Mouse (Mus musculus) right cerebral cortex, postnatal 36 days (tissue): ENCODE measurements around the gene Zfp526.

Experiments used
- DNase-seq, 2 experiments: peaks; one replicate each; pipeline ENCODE4 v3.0.0; 2022; ENCODE audit warnings: low spot score in 2 of 2, mixed read lengths in 1 of 2

Zfp526 gene

DNA sequence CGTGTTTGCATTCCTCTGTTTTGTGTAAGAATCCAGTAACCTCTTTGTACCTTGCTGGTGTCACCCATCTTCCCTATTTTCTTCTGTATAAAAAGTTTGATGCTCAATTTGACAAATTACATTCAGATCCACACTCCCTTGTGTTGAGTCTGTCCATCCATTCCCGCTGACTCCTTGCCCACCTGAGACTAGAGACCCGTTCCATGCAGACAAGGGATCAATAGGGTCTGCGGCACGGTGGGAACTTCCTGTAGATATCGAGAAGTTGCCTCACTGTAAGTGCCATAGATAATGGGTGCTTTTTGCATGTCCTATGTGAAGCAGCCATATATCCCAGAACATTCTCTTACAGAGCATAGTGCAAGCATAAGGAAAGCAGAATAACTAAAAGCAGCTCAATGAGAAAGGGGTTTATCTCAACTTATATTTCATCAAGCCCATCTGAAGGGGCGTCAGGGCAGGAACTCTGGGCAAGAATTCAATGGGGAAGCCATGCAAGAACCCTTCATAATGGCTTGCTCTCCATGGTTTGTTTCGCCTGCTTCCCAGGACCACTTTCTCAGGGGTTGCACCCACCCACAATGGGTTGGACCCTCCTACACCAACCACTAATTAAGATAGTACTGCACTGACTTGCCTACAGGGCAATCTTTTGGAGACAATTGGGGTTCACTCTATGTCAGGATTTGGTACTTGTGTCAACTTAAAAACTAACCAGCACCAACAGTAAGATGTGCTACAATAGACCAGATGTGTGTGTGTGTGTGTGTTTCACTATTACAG is 45.1 kb downstream of the Zfp526 start:
- no peak for DNase-seq

DNA sequence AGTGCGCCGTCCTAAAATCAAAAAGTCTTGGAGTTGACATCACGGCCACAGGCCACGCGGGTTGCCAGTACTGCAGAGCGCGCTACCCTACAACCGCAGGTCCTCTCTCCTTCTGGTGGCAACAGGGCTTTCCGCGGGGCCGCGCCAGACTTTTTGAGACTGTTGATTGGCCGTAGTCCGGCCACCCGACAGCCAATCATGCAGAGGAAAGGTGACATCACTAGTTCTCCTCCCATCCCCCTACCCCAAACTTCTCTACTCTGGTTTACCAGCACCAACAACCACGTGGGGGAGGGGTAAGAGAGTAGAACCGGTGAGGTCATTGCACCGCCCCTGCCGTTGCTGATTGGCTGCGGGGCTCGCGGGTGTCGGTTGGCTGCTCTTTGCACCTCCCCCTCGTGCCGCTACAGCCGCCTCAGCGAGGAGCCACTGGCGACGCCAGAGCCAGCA is 46.1 kb downstream of the Zfp526 start, which contains the start of gene Cic:
Gene Cic (plus strand): TSS at position 404 of the 450 bp plus-strand sequence.
- DNase-seq, result peak; percentile 98 to 99

DNA sequence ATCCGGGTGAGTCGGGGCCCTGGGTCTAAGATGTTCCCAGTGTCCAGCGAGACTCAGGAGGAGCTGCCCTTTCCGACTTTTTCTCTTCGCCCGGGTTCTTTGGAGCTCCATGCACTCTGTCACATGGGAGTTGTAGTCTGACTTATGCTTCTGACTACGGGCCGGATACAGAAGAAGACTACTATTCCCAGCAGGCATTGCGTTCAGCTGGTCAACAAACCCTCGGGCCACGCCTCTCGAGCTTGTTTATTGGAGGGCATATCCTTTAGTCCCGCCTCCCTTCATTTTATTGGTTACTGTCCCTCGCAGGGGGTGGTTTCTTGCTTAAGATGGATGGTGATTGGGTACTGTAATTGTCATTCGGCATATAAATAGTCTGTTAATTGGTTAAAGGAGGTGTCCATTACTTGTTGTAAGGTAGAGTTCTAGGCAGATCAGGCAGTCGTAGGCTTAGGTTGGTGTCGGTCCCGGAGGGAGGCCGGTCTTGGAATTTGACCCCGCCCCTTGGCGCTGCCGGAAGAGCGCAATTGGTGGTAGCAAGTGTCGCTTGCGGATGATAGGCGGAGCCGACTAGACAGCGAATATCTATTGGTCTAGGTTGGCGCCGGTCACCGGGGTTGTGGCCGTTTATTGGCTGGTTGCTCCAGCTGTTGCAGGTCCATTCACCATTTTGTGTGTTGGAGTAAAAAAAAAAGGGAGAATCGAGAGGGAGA is 46.7 kb downstream of the Zfp526 start:
- DNase-seq, result peak; percentile 100

DNA sequence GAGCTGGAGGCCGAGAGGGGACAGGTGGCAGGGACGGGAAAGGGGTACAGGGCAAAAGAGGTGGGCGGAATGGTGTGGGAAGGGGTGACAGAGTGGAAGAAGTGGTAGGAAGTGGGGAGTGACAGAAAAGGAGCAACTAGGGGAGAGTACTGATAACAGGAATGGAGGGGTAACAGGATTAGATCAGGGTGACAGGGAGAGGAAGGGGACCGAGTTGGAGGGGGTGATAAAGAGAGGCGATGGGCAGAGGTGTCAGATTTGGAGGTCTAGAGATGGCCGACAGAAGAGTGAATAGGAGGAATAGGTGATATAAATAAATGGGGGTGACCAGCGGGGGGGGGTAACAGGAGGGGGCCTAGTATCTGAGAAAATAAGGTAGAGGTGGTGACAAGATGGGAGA is 47.4 kb downstream of the Zfp526 start:
- DNase-seq, result no peak

DNA sequence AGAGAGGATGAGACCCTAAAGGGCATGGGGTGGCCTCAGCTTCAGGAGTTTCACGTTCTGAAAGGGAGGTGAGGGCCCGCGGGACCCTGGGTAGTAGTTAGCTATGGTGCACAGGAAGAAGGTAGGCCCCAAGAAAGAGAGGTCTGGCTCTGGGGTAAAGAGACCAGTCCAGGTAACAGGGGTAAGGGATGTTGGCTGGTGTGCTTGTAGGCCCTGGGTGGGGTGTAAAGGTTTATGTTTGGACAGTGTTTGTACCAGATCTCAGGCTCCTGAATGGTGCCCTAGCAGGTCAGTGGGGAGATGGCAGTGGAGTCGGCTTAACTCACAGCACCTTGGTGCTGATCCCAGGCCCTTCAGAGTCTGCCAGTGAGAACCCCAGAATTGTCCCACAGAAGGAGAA is 47.8 kb downstream of the Zfp526 start:
- DNase-seq, result peak in 1 of 2 experiments; percentile 0

DNA sequence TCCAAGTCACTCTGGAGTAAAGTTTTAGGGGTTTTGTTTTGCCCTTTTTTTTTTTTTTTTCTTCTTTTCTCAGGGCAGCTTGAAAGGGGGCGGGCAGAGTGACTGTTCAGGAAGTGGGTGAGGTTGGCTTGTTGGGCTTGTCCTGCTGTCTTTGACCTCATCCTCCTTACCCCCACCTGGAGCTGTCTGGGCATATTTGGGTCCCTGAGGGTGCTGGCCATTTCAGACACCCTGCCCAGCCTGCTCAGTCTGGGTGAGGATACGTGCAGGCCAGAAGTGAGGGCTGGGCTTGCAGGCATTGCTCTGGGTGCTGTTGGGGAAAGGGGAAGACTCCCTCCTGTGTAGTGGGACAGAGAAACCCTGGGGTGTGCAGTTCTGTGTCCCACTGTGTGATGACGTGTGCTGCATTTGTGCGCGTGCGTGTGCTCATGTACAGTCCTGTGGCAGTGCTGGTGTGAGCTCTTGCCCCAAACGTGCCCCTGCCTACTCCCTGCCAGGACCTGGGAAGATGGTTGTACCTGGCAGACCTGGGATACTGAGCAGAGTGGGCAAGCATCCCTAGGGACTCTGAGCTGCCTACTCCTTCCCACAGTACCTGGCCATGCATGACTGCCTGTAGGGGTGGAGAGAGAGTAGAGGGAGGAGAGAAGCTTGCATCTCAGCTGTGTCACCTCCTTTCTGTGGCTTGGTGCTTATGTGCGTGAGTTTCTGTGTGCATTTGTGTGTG is 48.5 kb downstream of the Zfp526 start:
- peak in 1 of 2 experiments; percentile 0 for DNase-seq

DNA sequence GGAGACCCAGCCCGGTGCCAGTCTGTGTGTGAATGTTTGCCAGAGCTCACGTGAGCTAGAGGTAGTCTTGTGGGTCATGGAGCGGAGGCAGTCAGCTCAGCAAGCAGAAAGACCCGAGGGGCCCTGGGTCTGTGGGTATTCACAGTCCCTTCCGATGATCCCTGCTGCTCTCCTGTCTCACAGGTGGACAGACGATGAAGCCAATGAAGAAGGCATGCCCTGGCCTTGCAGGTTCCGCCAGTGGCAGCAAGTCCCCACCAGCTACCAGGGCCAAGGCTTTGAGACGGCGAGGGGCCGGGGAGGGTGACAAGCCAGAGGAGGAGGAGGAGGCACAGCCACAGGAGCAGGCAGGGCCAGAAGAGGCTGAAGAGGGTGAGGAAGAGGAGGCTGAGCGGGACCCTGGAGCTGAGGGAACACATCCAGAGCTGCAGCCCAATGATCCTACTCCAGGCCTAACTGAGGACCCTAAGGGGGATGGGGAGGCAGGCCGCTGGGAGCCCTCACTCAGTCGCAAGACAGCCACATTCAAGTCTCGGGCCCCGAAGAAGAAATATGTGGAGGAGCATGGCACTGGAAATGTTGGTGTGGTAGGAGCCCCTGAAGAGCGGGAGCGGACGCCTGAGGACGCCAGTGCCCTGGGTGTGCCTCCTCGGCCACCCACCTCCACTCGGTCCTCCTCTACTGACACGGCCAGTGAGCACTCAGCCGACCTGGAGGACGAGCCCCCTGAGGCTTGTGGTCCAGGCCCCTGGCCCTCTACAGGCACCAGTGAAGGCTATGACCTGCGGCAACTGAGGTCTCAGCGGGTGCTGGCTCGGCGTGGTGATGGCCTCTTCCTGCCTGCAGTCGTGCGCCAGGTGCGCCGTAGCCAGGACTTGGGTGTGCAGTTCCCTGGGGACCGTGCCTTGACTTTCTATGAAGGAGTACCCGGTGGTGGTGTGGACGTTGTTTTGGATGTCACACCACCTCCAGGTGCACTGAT is 49.7 kb downstream of the Zfp526 start:
- peak in 1 of 2 experiments; percentile 1 for DNase-seq

DNA sequence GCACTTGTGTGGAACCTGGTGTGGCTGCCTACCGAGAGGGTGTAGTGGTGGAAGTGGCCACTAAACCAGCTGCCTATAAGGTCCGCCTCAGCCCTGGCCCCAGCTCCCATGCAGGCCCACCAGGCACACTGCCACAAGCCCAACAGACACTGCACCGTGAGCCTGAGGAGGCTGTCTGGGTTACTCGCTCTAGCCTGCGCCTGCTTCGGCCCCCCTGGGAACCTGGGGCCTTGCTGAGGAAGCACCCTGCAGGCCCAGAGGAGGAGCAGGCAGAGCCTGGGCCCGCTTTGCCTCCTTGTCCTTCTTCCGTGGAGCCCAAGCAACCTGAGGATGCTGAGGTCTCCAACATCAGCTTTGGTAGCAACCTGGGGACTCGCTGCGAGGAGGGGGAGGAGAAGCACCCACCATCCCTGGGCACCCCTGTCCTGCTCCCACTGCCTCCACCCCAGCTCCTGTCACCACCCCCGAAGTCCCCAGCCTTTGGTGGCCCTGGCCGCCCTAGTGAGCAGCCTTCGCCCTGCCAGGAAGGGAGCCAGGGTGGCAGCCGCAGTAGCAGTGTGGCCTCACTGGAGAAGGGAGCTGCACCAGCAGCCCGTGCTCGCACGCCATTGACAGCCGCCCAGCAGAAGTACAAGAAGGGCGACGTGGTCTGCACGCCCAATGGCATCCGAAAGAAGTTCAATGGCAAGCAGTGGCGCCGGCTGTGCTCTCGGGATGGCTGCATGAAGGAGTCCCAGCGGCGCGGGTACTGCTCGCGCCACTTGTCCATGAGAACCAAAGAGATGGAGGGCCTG is 50.6 kb downstream of the Zfp526 start:
- no peak for DNase-seq

DNA sequence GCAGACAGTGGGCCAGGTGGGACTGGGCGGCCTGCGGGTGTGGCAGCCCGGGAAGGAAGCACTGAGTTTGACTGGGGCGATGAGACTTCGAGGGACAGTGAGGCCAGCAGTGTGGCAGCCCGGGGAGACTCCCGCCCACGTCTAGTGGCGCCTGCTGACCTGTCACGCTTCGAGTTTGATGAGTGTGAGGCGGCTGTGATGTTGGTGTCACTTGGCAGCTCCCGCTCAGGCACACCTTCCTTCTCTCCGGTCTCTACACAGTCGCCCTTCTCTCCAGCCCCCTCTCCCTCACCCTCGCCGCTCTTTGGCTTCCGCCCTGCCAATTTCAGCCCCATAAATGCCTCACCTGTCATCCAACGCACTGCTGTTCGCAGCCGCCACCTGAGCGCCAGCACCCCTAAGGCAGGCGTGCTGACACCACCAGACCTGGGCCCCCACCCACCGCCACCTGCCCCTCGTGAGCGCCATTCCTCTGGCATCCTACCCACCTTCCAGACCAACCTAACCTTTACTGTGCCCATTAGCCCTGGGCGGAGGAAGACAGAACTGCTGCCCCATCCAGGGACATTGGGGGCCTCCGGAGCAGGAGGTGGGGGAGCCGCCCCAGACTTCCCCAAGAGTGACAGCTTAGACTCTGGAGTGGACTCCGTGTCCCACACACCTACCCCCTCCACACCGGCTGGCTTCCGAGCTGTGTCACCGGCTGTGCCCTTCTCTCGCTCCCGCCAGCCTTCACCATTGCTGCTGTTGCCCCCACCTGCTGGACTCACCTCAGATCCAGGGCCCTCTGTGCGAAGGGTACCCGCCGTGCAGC is 51.4 kb downstream of the Zfp526 start:
- no peak for DNase-seq

DNA sequence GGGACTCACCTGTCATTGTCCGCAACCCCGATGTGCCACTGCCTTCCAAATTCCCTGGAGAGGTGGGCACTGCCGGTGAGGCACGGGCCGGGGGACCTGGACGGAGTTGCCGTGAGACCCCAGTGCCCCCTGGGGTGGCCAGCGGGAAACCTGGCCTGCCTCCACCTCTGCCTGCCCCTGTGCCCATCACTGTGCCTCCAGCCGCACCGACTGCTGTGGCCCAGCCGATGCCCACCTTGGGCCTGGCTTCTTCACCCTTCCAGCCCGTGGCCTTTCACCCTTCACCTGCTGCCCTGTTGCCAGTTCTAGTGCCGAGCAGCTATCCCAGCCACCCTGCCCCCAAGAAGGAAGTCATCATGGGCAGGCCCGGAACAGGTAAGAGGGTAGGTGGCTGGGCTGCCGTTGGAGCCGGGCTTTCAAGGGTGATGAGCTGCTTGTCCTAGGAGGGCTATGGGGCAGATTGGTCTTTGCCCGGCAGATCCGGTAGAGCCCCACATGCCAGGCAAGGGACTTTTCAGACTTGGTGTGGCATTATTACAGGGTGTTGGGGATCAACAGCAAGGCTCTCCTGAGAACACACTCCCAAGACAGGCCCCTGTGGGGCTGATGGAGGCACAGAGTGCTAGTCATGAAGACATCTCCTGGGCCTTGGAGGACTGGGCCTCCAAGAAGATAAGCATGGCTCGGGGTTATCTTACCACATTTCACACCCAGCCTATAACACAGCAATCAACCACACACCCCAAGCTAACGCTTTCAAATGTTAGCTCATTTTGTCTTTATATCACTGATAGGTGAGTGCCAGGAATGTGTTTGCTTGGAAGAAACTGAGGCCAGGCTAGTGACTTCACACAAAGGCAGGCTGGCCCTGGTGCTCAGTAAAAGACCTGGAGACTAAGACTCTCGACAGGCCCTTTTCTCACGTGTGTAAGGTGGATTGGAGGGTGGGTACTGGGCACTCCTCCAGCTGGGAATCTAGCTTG is 52.3 kb downstream of the Zfp526 start:
- no peak for DNase-seq

DNA sequence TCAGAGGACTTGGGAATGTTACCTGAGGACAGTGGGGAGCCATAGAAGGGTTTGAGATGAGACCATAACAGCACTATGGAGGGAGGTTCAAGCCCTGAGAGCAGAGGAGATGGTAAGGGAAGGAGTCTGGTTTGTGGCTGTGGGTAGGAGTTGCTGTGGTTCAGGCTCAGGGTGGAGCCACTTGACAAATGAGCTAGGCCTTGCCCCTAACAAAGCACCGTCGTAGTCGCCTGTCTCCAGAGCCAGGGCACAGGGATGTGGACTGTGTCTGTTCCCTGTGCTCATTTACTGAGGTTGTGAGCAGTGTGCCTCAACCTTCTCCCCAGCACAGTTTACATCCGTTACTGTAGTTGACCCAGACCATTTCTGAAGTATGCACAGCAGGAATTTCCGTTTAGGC is 53.3 kb downstream of the Zfp526 start:
- DNase-seq, result no peak

DNA sequence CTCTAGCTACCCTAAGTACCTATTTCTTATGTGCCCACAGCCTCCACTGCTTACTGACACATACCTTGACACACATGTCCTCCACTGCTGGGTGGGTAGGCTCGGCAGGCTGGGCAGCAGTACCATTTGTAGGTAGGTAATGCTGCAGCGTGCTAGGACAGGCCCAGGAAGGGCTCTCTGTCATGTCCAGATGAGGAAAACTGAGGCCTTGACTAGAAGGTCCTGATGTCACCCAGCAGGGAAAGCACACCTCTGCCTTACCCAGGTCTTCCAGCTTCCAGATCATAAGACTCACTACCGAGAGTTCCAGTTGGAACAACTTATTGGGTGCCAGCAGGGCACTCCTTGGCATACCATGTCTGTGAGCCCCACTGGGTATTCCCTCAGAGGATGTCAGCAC is 53.8 kb downstream of the Zfp526 start:
- no peak for DNase-seq

DNA sequence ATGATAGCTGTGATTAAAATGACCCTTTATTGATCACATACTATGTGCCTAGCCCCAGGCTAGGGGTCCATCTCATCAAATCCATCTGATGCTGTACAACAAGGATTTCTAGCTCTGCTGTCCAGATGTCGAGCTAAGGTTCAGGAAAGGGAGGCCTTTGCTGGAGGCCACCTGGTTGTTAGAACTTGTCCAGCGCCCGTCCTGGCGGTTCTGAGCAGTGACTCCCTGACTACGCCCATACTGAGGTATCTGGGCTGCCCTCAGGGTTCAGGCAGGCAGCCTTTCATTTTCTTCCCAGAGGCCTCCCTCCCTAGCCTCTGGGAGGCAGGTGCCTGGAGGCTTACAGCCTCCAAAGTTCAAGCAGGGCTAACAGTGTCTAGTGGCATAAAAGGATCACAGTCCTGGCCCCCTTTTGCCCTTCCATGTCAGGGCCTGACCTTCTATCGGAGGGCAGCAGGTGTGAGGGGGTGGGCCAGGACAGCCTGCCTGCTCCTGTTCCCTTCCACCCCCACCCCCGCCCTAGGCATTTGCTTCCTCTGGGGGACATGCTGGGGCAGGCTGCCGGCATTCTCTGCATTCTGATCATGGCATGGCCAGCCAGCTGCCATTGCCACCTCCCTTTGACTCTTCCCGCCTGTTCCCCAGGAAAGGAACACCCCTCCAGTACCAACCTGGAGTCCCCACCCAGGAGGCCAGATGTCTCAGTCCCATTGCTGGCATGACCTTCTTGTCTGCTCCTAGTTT is 54.5 kb downstream of the Zfp526 start:
- DNase-seq, result no peak
